Mouse (Mus musculus): ENCODE measurements around the gene Mt3. TPM values are rescaled to one million over a fixed set of nuclear protein-coding genes. Genes with fewer than 3 reads are reported as not detected.
A peak's percentile ranks its signal among the peaks of the same experiment; 100 is the strongest.
"Not testable (repeated sequence)": the region's sequence is repeated elsewhere in the genome, so short reads cannot be mapped to it uniquely, and the experiment has no call there.

Mt3 gene
- total and polyA plus RNA-seq, 3 experiments = 2.9 to 6.1 (median 3.8) TPM

- Histone ChIP-seq H3K79me2 (replicated peaks; ENCODE audit: control insufficient read depth, insufficient read depth, low read length) (no peaks in the 10 kb centered on the region), H3K9ac (ENCODE audit: low read depth, low read length) (no peak overlapping the region), H3K4me1 (ENCODE audit: control insufficient read depth, insufficient read depth, low read length) (no peaks in the 10 kb centered on the region; the same call in 1 of the 2 replicates), H3K36me3 (ENCODE audit: control insufficient read depth, insufficient read depth, low read length) (no peaks in the 10 kb centered on the region), H3K4me3 (no peak overlapping the region), H3K27me3 (ENCODE audit: control insufficient read depth, insufficient read depth, low read length) (no peaks in the 10 kb centered on the region), H3K27ac (no peak overlapping the region)
- TF ChIP-seq POLR2A (IDR thresholded peaks at IDR 0.05; ENCODE audit: insufficient read depth, low read depth, low read length) (no peak), EP300 (IDR thresholded peaks at IDR 0.05; ENCODE audit: insufficient read depth, low read depth, low read length) (no peak), CTCF (IDR thresholded peaks at IDR 0.05) (no peak)
- WGBS = 39% methylated on average over 4 of the region's 4 CpGs
- intact Hi-C loops (cut with DNase I) = no loop called here
- no peak for DNase-seq
These were observed 3.7 kb downstream of the Mt3 start for GRCm38 (mm10) chr8:94156092-94156491.

- 74% methylated on average over 8 of the region's 8 CpGs for WGBS
- not testable (repeated sequence) for H3K36me3 ChIP-seq (ENCODE audit: control insufficient read depth, insufficient read depth, low read length); H3K4me1 ChIP-seq (ENCODE audit: control insufficient read depth, insufficient read depth, low read length); H3K9ac ChIP-seq (ENCODE audit: low read depth, low read length); H3K4me3 ChIP-seq; DNase-seq; H3K27ac ChIP-seq; H3K27me3 ChIP-seq (ENCODE audit: control insufficient read depth, insufficient read depth, low read length); H3K79me2 ChIP-seq (replicated peaks; ENCODE audit: control insufficient read depth, insufficient read depth, low read length)
- intact Hi-C loops (cut with DNase I) = loop anchor here (2.0 kb wide), 1 partner anchor 21 kb away; no protein-coding TSS in a partner anchor
These were observed 13.4 kb downstream of the Mt3 start for GRCm38 (mm10) chr8:94165772-94166171.

- Histone ChIP-seq H3K4me3 (no peak overlapping the region), H3K4me1 (ENCODE audit: control insufficient read depth, insufficient read depth, low read length) (peaks cover 7% of the 10 kb centered on the region), H3K79me2 (replicated peaks; ENCODE audit: control insufficient read depth, insufficient read depth, low read length) (no peaks in the 10 kb centered on the region), H3K9ac (ENCODE audit: low read depth, low read length) (no peak overlapping the region), H3K36me3 (ENCODE audit: control insufficient read depth, insufficient read depth, low read length) (no peaks in the 10 kb centered on the region), H3K27ac (no peak overlapping the region), H3K27me3 (ENCODE audit: control insufficient read depth, insufficient read depth, low read length) (no peaks in the 10 kb centered on the region)
- WGBS = 6% methylated on average over 6 of the region's 6 CpGs
- intact Hi-C loops (cut with DNase I) = loop anchor here (1.0 to 2.0 kb wide), 2 partner anchors 20 to 32 kb away; no protein-coding TSS in a partner anchor
- peak; percentile 81 to 94 for DNase-seq
- TF ChIP-seq EP300 (IDR thresholded peaks at IDR 0.05; ENCODE audit: insufficient read depth, low read depth, low read length) = peak; percentile 57; the same call in 1 of the 2 replicates
- TF ChIP-seq CTCF (IDR thresholded peaks at IDR 0.05) = no peak; the same call in 1 of the 2 replicates
These were observed 14.8 kb downstream of the Mt3 start for GRCm38 (mm10) chr8:94167244-94167643.

- DNase-seq = no peak
- no peaks in the 10 kb centered on the region for H3K79me2 ChIP-seq (replicated peaks; ENCODE audit: control insufficient read depth, insufficient read depth, low read length)
- no peak overlapping the region for H3K27ac ChIP-seq
- intact Hi-C loops (cut with DNase I) = no loop called here
- H3K9ac ChIP-seq (ENCODE audit: low read depth, low read length) = no peak overlapping the region
- H3K27me3 ChIP-seq (ENCODE audit: control insufficient read depth, insufficient read depth, low read length) = no peaks in the 10 kb centered on the region
- H3K4me3 ChIP-seq = no peak overlapping the region
- peaks cover 7% of the 10 kb centered on the region for H3K4me1 ChIP-seq (ENCODE audit: control insufficient read depth, insufficient read depth, low read length)
- 90% methylated on average over 5 of the region's 5 CpGs for WGBS
- H3K36me3 ChIP-seq (ENCODE audit: control insufficient read depth, insufficient read depth, low read length) = no peaks in the 10 kb centered on the region
- TF ChIP-seq EP300 (IDR thresholded peaks at IDR 0.05; ENCODE audit: insufficient read depth, low read depth, low read length) (no peak), POLR2A (IDR thresholded peaks at IDR 0.05; ENCODE audit: insufficient read depth, low read depth, low read length) (no peak), CTCF (IDR thresholded peaks at IDR 0.05) (no peak)
These were observed 17.1 kb downstream of the Mt3 start for GRCm38 (mm10) chr8:94169547-94169946.

GRCm38 (mm10) chr8:94171321-94171755, 18.9 kb downstream of the Mt3 start:
- intact Hi-C loops (cut with DNase I) = no loop called here
- Histone ChIP-seq H3K36me3 (ENCODE audit: control insufficient read depth, insufficient read depth, low read length) (no peaks in the 10 kb centered on the region), H3K27ac (no peak overlapping the region), H3K4me1 (ENCODE audit: control insufficient read depth, insufficient read depth, low read length) (peaks cover 7% of the 10 kb centered on the region), H3K4me3 (peak overlapping the region; percentile 57; the same call in 1 of the 2 replicates), H3K27me3 (ENCODE audit: control insufficient read depth, insufficient read depth, low read length) (no peaks in the 10 kb centered on the region), H3K79me2 (replicated peaks; ENCODE audit: control insufficient read depth, insufficient read depth, low read length) (no peaks in the 10 kb centered on the region), H3K9ac (ENCODE audit: low read depth, low read length) (no peak overlapping the region)
- peak; percentile 50 to 53 for DNase-seq
- TF ChIP-seq EP300 (IDR thresholded peaks at IDR 0.05; ENCODE audit: insufficient read depth, low read depth, low read length) = no peak
- TF ChIP-seq POLR2A (IDR thresholded peaks at IDR 0.05; ENCODE audit: insufficient read depth, low read depth, low read length) = no peak
- TF ChIP-seq CTCF (IDR thresholded peaks at IDR 0.05) = no peak
- WGBS = 22% methylated on average over 10 of the region's 10 CpGs

GRCm38 (mm10) chr8:94172075-94172808, 19.8 kb downstream of the Mt3 start, which contains the start of gene Mt2:
Gene Mt2 (plus strand): TSS chr8:94172664.
- intact Hi-C loops (cut with DNase I) = no loop called here
- H3K36me3 ChIP-seq (ENCODE audit: control insufficient read depth, insufficient read depth, low read length) = no peaks in the 10 kb centered on the region
- DNase-seq = peak; percentile 77 to 80
- TF ChIP-seq CTCF (IDR thresholded peaks at IDR 0.05) (no peak), EP300 (IDR thresholded peaks at IDR 0.05; ENCODE audit: insufficient read depth, low read depth, low read length) (0 out of 2 replicates have a peak, but pooled peaks have one; percentile 53)
- WGBS = 1% methylated on average over 56 of the region's 56 CpGs
- peak within 1 kb of the TSS; percentile 57 for H3K27ac ChIP-seq
- peak within 1 kb of the TSS; percentile 57 for H3K4me3 ChIP-seq
- H3K9ac ChIP-seq (ENCODE audit: low read depth, low read length) = peak within 1 kb of the TSS; percentile 62
- peaks cover 5% of the 10 kb centered on the region for H3K4me1 ChIP-seq (ENCODE audit: control insufficient read depth, insufficient read depth, low read length)
- no peaks in the 10 kb centered on the region for H3K27me3 ChIP-seq (ENCODE audit: control insufficient read depth, insufficient read depth, low read length)
- no peaks in the 10 kb centered on the region for H3K79me2 ChIP-seq (replicated peaks; ENCODE audit: control insufficient read depth, insufficient read depth, low read length)
